Mouse (Mus musculus) intestine, postnatal 0 days (tissue): ENCODE results near the gene Lamb1. TPM values are rescaled to one million over a fixed set of nuclear protein-coding genes. Genes with fewer than 3 reads are reported as not detected.

Experiments
- ATAC-seq: fragments of 200-750 bp; cut with Nextera tagmentation; 2 replicates; pipeline ENCODE4 v1.8.0; 2017; ENCODE audit warnings: mild to moderate bottlenecking, moderate TSS enrichment, moderate library complexity
- H3K27ac ChIP-seq: fragments of 300-500 bp; sonication (generic); 2 replicates; pipeline ENCODE4 v1.5.1; 2014; ENCODE audit warnings: mild to moderate bottlenecking, low read depth, low read length, moderate library complexity
- H3K27me3 ChIP-seq: fragments of 300-500 bp; sonication (generic); replicated peaks from 2 replicates; pipeline ENCODE4 v1.6.1; 2014; ENCODE audit warnings: low read length, mixed read lengths; ENCODE audit not compliant: control insufficient read depth, insufficient read depth
- H3K36me3 ChIP-seq: fragments of 300-500 bp; sonication (generic); 2 replicates; pipeline ENCODE4 v1.6.1; 2014; ENCODE audit warnings: mild to moderate bottlenecking, moderate library complexity; ENCODE audit not compliant: control insufficient read depth, insufficient read depth
- H3K4me1 ChIP-seq: fragments of 300-500 bp; sonication (generic); replicated peaks from 2 replicates; pipeline ENCODE4 v1.6.1; 2014; ENCODE audit warnings: antibody characterized with exemption, low read length, mixed read lengths; ENCODE audit not compliant: control insufficient read depth, insufficient read depth
- H3K4me2 ChIP-seq: fragments of 300-500 bp; sonication (generic); replicated peaks from 2 replicates; pipeline ENCODE4 v1.6.1; 2014; ENCODE audit warnings: low read depth, mild to moderate bottlenecking, moderate library complexity
- H3K4me3 ChIP-seq: fragments of 300-500 bp; sonication (generic); 2 replicates; pipeline ENCODE4 v1.5.1; 2014; ENCODE audit warnings: low read depth, low read length
- H3K9ac ChIP-seq: fragments of 300-500 bp; sonication (generic); 2 replicates; pipeline ENCODE4 v1.6.1; 2014; ENCODE audit warnings: mild to moderate bottlenecking, low read depth, low read length
- H3K9me3 ChIP-seq: fragments of 300-500 bp; sonication (generic); 2 replicates; pipeline ENCODE4 v1.6.1; 2016; ENCODE audit warnings: mixed run types; ENCODE audit not compliant: control insufficient read depth
- CTCF ChIP-seq: sonication (generic); IDR thresholded peaks from 2 replicates; pipeline ENCODE4 v1.5.1; 2016; ENCODE audit warnings: low read depth, mild to moderate bottlenecking, control low read depth, antibody characterized with exemption, moderate library complexity
- WGBS: fragments of 180-500 bp; shearing (Covaris S2); extraction: QIAGEN DNeasy Blood & Tissue Kit; methylation state at CpG from one replicate; pipeline ENCODE4 v1.1.7; 2014; 5-methylcytosine and 5-hydroxymethylcytosine counted together
- polyA plus RNA-seq: library from polyadenylated mRNA; unstranded; fragments of >200 nt; fragmentation: Nextera tagmentation; extraction: Ambion mirVana; gene quantifications from 2 replicates; pipeline ENCODE4 v1.2.1, GENCODE M21; 2015

The Lamb1 gene
- polyA plus RNA-seq, 1 experiment from 2014 or later = 25.8 TPM

DNA sequence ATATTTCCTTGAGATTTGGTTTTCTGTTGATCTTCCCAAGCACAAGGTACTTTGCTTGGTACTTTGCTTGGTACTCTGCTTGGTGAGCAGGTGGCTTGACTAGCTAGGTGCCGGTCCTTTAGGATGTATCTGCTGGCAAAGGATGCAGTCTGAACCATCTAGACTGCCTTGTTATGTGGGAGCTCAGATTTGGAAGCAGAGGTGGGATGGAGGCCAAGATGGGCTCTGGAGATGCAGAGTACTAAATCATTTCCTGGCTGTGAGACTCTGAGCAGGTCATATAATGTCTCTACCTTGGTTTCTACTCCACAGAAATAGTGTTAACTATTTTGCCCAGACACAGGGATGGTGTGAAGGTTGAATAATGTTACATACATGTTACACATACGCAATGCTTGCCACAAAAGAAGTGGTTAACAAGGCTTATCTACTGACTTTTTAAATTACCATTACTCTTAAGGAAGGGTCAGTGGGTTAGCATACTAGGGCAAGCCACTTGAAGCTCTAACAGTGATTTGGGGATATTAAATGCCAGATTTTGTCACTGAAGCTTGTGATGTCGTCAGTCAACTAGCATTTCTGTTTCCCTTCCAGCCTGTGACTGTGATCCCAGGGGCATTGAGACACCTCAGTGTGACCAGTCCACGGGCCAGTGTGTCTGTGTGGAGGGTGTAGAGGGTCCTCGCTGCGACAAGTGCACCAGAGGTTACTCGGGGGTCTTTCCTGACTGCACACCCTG lies 52.8 kb downstream of the Lamb1 start:
- Histone ChIP-seq H3K4me2 (no peak overlapping the region), H3K9me3 (no peaks in the 10 kb centered on the region), H3K4me1 (no peaks in the 10 kb centered on the region), H3K36me3 (peaks cover 41% of the 10 kb centered on the region), H3K27me3 (no peaks in the 10 kb centered on the region), H3K4me3 (no peak overlapping the region), H3K9ac (no peak overlapping the region), H3K27ac (no peak overlapping the region)
- ATAC-seq = no peak
- WGBS = 89% methylated on average over 7 of the region's 7 CpGs
- no peak for TF ChIP-seq CTCF

DNA sequence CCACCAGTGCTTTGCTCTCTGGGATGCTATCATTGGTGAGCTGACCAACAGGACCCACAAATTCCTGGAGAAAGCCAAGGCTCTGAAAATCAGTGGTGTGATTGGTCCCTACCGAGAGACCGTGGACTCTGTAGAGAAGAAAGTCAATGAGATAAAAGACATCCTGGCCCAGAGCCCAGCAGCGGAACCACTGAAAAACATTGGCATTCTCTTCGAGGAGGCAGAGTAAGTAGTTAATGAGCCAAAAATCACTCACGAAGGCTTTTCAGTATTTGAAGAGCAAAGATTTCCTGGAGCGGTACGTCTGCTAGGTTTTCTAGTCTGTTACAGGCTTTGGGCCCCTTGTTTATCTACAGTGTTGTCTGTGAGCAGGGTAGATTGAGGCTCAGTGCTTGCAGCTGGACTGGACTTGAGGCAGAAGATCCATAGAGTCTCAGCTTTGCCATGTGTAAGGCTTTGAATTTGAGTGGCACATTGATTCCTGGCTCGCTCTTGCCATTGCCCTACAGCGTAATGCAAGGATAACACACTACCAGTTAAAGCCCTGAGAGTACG lies 53.5 kb downstream of the Lamb1 start:
- Histone ChIP-seq H3K36me3 (peaks cover 41% of the 10 kb centered on the region), H3K4me3 (no peak overlapping the region), H3K27me3 (no peaks in the 10 kb centered on the region), H3K9me3 (no peaks in the 10 kb centered on the region), H3K9ac (no peak overlapping the region), H3K27ac (no peak overlapping the region), H3K4me2 (no peak overlapping the region), H3K4me1 (no peaks in the 10 kb centered on the region)
- WGBS = 87% methylated on average over 10 of the region's 10 CpGs
- no peak for ATAC-seq
- TF ChIP-seq CTCF = no peak

DNA sequence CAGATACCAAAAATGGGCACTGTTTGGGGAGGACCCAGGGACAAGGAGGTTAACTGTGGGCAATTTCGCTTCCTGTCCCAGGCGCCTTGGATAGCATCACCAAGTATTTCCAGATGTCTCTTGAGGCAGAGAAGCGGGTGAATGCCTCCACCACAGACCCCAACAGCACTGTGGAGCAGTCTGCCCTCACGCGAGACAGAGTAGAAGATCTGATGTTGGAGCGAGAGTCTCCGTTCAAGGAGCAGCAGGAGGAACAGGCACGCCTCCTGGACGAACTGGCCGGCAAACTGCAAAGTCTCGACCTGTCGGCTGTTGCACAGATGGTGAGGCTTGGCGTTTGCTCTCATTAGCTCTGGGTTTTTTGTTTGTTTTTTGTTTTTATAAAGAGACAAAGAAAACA lies 55.8 kb downstream of the Lamb1 start:
- TF ChIP-seq CTCF = no peak
- no peaks in the 10 kb centered on the region for H3K9me3 ChIP-seq
- no peak overlapping the region for H3K9ac ChIP-seq
- H3K27ac ChIP-seq = no peak overlapping the region
- no peak overlapping the region for H3K4me3 ChIP-seq
- H3K27me3 ChIP-seq = no peaks in the 10 kb centered on the region
- H3K4me2 ChIP-seq = no peak overlapping the region
- no peaks in the 10 kb centered on the region for H3K4me1 ChIP-seq
- peaks cover 37% of the 10 kb centered on the region for H3K36me3 ChIP-seq
- ATAC-seq = no peak
- WGBS = 80% methylated on average over 13 of the region's 13 CpGs

DNA sequence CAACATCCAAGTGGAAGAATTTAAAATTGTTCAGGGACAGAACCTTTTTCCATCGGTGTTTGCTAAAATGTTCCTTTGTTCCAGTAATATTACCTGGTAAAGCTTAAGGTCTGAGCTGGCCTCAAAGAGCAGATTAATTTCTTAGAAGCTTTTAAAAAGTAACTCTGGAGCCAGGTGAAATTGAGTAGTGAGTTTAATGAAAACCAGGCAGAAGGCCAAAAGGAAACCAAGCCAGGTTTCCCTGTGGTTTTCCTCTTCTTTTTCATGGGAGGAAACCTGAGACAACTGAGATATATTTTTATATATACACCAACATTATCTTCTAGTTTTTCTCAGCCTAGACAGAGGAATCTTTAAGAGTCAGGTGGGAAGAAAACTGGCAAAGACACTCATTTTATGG lies 56.5 kb downstream of the Lamb1 start:
- no peak overlapping the region for H3K4me2 ChIP-seq
- WGBS = 92% methylated on average over 1 of the region's 1 CpGs
- H3K9ac ChIP-seq = no peak overlapping the region
- no peak overlapping the region for H3K4me3 ChIP-seq
- no peaks in the 10 kb centered on the region for H3K4me1 ChIP-seq
- no peak for TF ChIP-seq CTCF
- peaks cover 40% of the 10 kb centered on the region for H3K36me3 ChIP-seq
- no peaks in the 10 kb centered on the region for H3K27me3 ChIP-seq
- ATAC-seq = no peak
- no peak overlapping the region for H3K27ac ChIP-seq
- no peaks in the 10 kb centered on the region for H3K9me3 ChIP-seq

DNA sequence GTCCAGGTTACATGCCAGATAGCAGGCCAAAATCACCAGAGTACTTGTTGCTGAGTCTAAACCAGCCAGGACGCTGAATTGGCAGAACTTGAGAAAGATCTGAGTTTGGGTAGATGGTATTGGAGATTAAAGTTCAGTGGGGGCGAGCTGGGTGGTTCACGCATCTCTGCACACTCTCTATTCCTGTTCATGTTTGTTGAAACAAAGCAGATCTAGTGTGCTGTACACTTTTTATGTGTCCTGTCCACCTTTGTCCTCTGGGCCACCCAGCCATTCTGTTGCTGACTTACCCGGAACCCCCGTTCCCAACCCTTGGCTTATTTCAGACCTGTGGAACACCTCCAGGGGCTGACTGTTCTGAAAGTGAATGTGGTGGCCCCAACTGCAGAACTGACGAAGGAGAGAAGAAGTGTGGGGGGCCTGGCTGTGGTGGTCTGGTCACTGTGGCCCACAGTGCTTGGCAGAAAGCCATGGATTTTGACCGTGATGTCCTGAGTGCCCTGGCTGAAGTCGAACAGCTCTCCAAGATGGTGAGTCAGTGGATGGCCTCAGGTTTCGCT lies 58.2 kb downstream of the Lamb1 start:
- H3K4me3 ChIP-seq = no peak overlapping the region
- H3K27ac ChIP-seq = no peak overlapping the region
- ATAC-seq = no peak
- no peak for TF ChIP-seq CTCF
- no peaks in the 10 kb centered on the region for H3K27me3 ChIP-seq
- H3K4me2 ChIP-seq = no peak overlapping the region
- WGBS = 88% methylated on average over 9 of the region's 9 CpGs
- H3K36me3 ChIP-seq = peaks cover 39% of the 10 kb centered on the region
- no peaks in the 10 kb centered on the region for H3K4me1 ChIP-seq
- H3K9me3 ChIP-seq = no peaks in the 10 kb centered on the region
- H3K9ac ChIP-seq = no peak overlapping the region

DNA sequence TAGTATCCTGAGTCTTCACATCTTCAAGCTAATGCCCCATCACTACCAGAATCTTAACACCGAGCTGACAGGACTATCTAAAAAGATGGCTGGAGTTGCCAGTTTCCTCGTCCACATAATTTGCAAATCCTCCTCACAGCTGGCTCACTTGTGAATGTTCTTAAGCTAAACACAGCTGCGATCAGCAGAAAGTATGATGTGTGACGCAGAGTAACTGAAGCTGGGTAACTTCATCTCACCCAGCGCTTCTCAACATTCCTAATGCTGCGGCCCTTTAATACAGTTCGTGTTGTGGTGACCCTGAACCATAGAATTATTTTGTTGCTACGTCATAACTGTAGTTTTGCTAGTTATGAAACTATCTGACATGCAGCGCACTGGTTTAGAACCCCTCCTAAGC lies 62.1 kb downstream of the Lamb1 start:
- TF ChIP-seq CTCF = no peak
- H3K4me3 ChIP-seq = no peak overlapping the region
- no peak overlapping the region for H3K9ac ChIP-seq
- H3K9me3 ChIP-seq = no peaks in the 10 kb centered on the region
- no peaks in the 10 kb centered on the region for H3K4me1 ChIP-seq
- no peak overlapping the region for H3K4me2 ChIP-seq
- WGBS = 89% methylated on average over 9 of the region's 9 CpGs
- H3K27ac ChIP-seq = no peak overlapping the region
- no peaks in the 10 kb centered on the region for H3K27me3 ChIP-seq
- ATAC-seq = no peak
- H3K36me3 ChIP-seq = peaks cover 52% of the 10 kb centered on the region
